Mouse (Mus musculus): Measurements from ENCODE around the gene Ap5b1. TPM values are rescaled to one million over a fixed set of nuclear protein-coding genes. Genes with fewer than 3 reads are reported as not detected.
A peak's percentile ranks its signal among the peaks of the same experiment; 100 is the strongest.

Ap5b1 gene
- polyA plus RNA-seq, 1 experiment from 2014 or later: 2.5 TPM

DNA sequence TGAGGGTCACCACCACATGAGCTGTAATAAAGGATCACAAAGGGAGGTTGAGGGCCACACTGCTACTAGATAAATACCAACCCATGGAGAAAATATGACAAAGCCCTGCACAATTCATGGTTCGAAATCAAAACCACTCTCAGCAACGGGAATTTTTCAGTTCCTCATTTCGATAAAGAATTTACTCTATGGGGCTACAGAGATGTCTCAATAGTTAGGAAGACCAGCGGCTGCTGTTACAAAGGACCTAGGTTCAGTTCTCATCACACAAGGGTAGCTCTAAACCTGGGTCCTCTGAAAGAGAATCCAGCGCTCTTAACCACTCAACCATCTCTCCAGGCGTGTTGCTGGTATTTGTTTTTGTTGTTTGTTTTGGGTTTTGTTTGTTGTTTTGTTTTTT, 24.1 kb downstream of the Ap5b1 start:
- Histone ChIP-seq H3K9me3 (ENCODE audit: control insufficient read depth, low read length) (no peaks in the 10 kb centered on the region), H3K36me3 (ENCODE audit: control insufficient read depth, insufficient read depth, low read length) (no peaks in the 10 kb centered on the region), H3K9ac (ENCODE audit: low read length) (no peak overlapping the region), H3K4me2 (ENCODE audit: low read depth, low read length, severe bottlenecking) (no peak overlapping the region), H3K27me3 (ENCODE audit: control insufficient read depth, insufficient read depth, low read length) (no peaks in the 10 kb centered on the region), H3K4me1 (replicated peaks; ENCODE audit: control insufficient read depth, insufficient read depth, low read length) (no peaks in the 10 kb centered on the region), H3K4me3 (ENCODE audit: low read depth, low read length) (no peak overlapping the region), H3K27ac (ENCODE audit: low read depth, low read length) (no peak overlapping the region)
- DNase-seq (ENCODE audit: low spot score) (no peak), ATAC-seq (replicated peaks; ENCODE audit: low FRiP score) (no peak)
- 87% methylated on average over 6 of the region's 6 CpGs for WGBS

DNA sequence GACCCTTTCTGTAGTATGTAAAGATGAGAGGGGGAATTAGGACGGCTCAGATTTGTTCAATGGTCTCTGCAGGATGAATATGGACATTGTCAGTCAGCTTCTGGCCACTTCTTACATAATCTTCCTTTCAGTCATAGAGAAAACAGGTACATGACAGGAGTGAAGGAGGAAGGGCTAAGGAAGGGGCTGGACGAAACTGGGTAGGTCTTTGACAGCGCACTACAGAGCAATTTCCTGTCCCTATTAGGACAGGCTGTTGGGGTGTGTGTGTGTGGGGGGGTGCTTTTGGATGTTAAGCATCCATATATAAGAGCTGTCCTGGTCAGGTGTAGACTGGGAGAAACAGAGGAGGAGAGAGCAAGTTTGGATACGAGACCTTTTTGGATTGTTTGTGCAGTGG, 31.4 kb downstream of the Ap5b1 start:
- 76% methylated on average over 4 of the region's 4 CpGs for WGBS
- Histone ChIP-seq H3K36me3 (ENCODE audit: control insufficient read depth, insufficient read depth, low read length) (peaks cover 5% of the 10 kb centered on the region; the same call in 1 of the 2 replicates), H3K9me3 (ENCODE audit: control insufficient read depth, low read length) (no peaks in the 10 kb centered on the region), H3K27me3 (ENCODE audit: control insufficient read depth, insufficient read depth, low read length) (no peaks in the 10 kb centered on the region), H3K4me2 (ENCODE audit: low read depth, low read length, severe bottlenecking) (no peak overlapping the region), H3K27ac (ENCODE audit: low read depth, low read length) (no peak overlapping the region), H3K4me1 (replicated peaks; ENCODE audit: control insufficient read depth, insufficient read depth, low read length) (peaks cover 5% of the 10 kb centered on the region; the same call in 1 of the 2 replicates), H3K9ac (ENCODE audit: low read length) (no peak overlapping the region), H3K4me3 (ENCODE audit: low read depth, low read length) (no peak overlapping the region)
- ATAC-seq (replicated peaks; ENCODE audit: low FRiP score): no peak
- DNase-seq (ENCODE audit: low spot score): no peak

DNA sequence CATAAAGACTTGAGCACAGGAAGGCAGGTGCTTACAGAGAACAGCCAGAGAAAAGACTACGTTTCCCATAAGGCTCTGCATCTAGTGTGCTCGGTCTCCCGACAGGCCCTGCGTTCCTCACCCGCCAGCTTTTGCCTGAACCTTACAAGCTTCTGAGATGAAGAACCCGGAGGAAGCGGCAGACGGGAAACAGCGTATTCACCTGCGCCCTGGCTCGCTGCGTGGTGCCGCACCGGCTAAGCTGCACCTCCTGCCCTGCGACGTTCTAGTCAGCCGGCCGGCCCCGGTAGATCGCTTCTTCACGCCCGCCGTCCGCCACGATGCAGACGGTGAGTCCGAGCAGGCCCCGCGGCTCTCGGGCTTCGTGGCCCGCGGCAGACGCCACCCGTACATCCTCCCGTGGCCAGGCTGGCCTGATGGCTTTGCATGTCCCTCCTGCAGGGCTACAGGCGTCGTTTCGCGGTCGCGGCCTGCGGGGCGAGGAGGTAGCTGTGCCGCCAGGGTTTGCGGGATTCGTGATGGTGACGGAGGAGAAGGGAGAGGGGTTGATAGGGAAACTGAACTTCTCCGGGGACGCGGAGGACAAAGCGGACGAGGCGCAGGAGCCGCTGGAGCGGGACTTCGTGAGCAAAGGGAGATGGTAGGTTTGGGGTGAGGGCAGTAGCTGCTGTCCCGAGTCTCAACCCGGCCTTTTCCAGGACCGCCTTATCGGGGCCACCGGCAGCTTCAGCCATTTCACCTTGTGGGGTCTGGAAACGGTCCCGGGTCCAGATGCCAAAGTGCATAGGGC, 34.1 kb downstream of the Ap5b1 start, which contains the start of gene Rnaseh2c:
TSS of gene Rnaseh2c (plus strand) at position 122 of the 790 bp plus-strand sequence.
- Histone ChIP-seq H3K4me3 (ENCODE audit: low read depth, low read length) (peak within 1 kb of the TSS; percentile 94), H3K4me2 (ENCODE audit: low read depth, low read length, severe bottlenecking) (peak within 1 kb of the TSS; percentile 94), H3K27me3 (ENCODE audit: control insufficient read depth, insufficient read depth, low read length) (no peaks in the 10 kb centered on the region), H3K9me3 (ENCODE audit: control insufficient read depth, low read length) (no peaks in the 10 kb centered on the region), H3K4me1 (replicated peaks; ENCODE audit: control insufficient read depth, insufficient read depth, low read length) (peaks cover 5% of the 10 kb centered on the region; the same call in 1 of the 2 replicates), H3K9ac (ENCODE audit: low read length) (peak within 1 kb of the TSS; percentile 98), H3K36me3 (ENCODE audit: control insufficient read depth, insufficient read depth, low read length) (peaks cover 12% of the 10 kb centered on the region), H3K27ac (ENCODE audit: low read depth, low read length) (peak within 1 kb of the TSS; percentile 82)
- peak; percentile 84 for DNase-seq (ENCODE audit: low spot score)
- under 1% methylated on average over 64 of the region's 64 CpGs for WGBS
- ATAC-seq (replicated peaks; ENCODE audit: low FRiP score): peak; percentile 91

DNA sequence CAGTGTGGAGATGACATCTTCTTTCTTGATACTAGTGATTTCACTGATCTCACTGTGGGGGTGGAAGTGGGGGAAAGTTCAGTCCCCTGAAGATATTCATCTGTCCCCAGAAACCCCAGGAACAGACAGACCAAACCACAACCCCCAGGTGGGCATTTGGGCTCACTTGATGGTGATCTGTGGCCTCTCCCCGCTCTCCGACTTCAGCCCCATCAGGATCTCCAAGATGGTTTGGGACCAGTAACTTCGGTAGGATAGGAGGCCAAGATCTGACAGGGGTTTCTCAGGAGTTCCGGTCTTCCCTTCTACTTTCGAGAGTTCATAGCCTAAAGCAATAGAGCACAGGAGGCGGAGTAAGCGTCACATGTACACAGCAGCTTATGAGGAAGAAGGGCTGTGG, 35.8 kb downstream of the Ap5b1 start:
- H3K4me1 ChIP-seq (replicated peaks; ENCODE audit: control insufficient read depth, insufficient read depth, low read length): peaks cover 5% of the 10 kb centered on the region; the same call in 1 of the 2 replicates
- ATAC-seq (replicated peaks; ENCODE audit: low FRiP score) (no peak), DNase-seq (ENCODE audit: low spot score) (no peak)
- H3K27me3 ChIP-seq (ENCODE audit: control insufficient read depth, insufficient read depth, low read length): no peaks in the 10 kb centered on the region
- 96% methylated on average over 7 of the region's 7 CpGs for WGBS
- no peak overlapping the region for H3K9ac ChIP-seq (ENCODE audit: low read length)
- H3K36me3 ChIP-seq (ENCODE audit: control insufficient read depth, insufficient read depth, low read length): peaks cover 12% of the 10 kb centered on the region
- no peak overlapping the region for H3K4me3 ChIP-seq (ENCODE audit: low read depth, low read length)
- no peak overlapping the region for H3K27ac ChIP-seq (ENCODE audit: low read depth, low read length)
- 0 out of 2 replicates have a peak overlapping the region, but pooled peaks have one; percentile 2 for H3K4me2 ChIP-seq (ENCODE audit: low read depth, low read length, severe bottlenecking)
- no peaks in the 10 kb centered on the region for H3K9me3 ChIP-seq (ENCODE audit: control insufficient read depth, low read length)

DNA sequence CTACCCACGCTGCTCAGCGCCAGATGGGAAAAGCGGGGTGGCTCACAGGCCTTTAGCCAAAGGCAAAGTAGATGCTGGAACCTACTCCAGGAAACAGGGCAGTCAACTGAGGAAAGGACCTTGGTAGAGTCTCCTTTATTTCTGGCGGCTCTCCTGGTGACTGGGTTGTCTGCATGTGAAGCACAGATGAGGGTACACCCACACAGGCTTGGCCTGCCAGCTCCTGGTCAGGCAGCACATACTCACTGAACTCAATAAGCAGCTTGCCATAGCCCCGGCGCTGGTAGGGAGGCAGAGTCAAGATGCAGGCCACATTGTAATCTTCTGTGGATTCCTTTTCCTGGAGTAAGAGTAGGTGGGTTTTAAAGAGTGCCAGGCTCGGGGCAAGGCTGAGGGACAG, 37.3 kb downstream of the Ap5b1 start:
- ATAC-seq (replicated peaks; ENCODE audit: low FRiP score): no peak

DNA sequence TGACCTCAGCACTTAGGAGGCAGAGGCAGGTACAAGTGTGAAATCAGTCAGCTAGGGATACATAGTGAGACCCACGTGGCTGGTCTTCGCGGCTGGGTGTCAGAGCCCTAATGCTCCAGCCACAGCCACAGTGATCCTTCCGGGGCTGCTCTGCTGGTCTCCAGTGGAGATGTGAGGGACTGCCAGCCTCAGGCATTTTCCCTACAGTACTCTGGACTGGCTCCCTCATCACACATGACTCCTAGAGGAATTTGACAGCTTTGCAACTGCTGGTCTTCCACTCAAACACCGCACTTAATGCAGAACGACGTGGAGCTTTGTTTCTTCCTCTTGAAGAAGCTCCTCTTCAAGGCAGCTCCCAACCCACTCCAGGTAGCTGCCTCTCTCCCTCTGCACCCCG, 38.4 kb downstream of the Ap5b1 start:
- Histone ChIP-seq H3K9ac (ENCODE audit: low read length) (no peak overlapping the region), H3K27me3 (ENCODE audit: control insufficient read depth, insufficient read depth, low read length) (no peaks in the 10 kb centered on the region), H3K4me3 (ENCODE audit: low read depth, low read length) (no peak overlapping the region), H3K27ac (ENCODE audit: low read depth, low read length) (no peak overlapping the region), H3K36me3 (ENCODE audit: control insufficient read depth, insufficient read depth, low read length) (peaks cover 12% of the 10 kb centered on the region), H3K9me3 (ENCODE audit: control insufficient read depth, low read length) (no peaks in the 10 kb centered on the region), H3K4me1 (replicated peaks; ENCODE audit: control insufficient read depth, insufficient read depth, low read length) (peaks cover 8% of the 10 kb centered on the region; the same call in 1 of the 2 replicates), H3K4me2 (ENCODE audit: low read depth, low read length, severe bottlenecking) (no peak overlapping the region)
- DNase-seq (ENCODE audit: low spot score) (no peak), ATAC-seq (replicated peaks; ENCODE audit: low FRiP score) (no peak)
- 89% methylated on average over 8 of the region's 8 CpGs for WGBS

More for the DNA sequence above, 37.3 kb downstream of the Ap5b1 start:
- no peaks in the 10 kb centered on the region for H3K27me3 ChIP-seq (ENCODE audit: control insufficient read depth, insufficient read depth, low read length)
- H3K9ac ChIP-seq (ENCODE audit: low read length): no peak overlapping the region
- H3K36me3 ChIP-seq (ENCODE audit: control insufficient read depth, insufficient read depth, low read length): peaks cover 12% of the 10 kb centered on the region
- no peak overlapping the region for H3K27ac ChIP-seq (ENCODE audit: low read depth, low read length)
- no peaks in the 10 kb centered on the region for H3K9me3 ChIP-seq (ENCODE audit: control insufficient read depth, low read length)
- DNase-seq (ENCODE audit: low spot score): no peak
- peaks cover 8% of the 10 kb centered on the region; the same call in 1 of the 2 replicates for H3K4me1 ChIP-seq (replicated peaks; ENCODE audit: control insufficient read depth, insufficient read depth, low read length)
- H3K4me3 ChIP-seq (ENCODE audit: low read depth, low read length): no peak overlapping the region
- no peak overlapping the region for H3K4me2 ChIP-seq (ENCODE audit: low read depth, low read length, severe bottlenecking)
- 91% methylated on average over 7 of the region's 7 CpGs for WGBS

DNA sequence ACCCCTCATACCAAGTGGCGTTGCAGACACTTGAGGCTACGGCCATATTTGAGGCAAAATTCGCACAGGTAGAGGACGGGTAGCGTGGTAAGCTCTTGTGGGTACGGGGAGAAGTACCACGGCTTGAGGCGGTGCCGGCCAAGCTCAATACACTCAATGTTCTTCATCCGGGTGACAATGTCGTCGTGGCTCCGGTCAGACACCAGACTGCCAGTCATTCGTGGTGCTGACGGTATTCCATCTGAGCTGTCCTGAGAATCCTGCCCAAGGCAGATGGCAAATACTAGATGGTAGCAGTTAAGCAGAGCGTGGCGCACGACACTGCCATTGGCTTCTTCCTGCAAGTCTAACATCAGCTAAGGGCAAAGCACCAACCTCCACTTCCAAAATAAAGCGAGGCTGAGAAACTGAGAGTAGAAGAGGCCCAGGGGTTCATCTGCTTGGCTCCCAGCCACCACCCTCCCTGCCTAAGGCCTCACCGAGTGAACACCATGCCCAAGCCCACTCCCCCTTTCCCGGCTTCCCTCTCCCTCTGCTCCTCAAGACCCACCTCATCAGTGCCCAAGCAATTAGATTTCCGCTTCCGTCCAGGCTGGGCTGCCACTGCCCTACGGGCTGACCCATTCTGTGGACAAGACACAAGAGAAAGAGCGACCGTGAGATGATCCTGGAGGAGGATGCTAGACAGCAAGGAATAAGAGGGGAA, 40.0 kb downstream of the Ap5b1 start:
- no peaks in the 10 kb centered on the region for H3K27me3 ChIP-seq (ENCODE audit: control insufficient read depth, insufficient read depth, low read length)
- H3K9ac ChIP-seq (ENCODE audit: low read length): no peak overlapping the region
- peaks cover 12% of the 10 kb centered on the region for H3K36me3 ChIP-seq (ENCODE audit: control insufficient read depth, insufficient read depth, low read length)

DNA sequence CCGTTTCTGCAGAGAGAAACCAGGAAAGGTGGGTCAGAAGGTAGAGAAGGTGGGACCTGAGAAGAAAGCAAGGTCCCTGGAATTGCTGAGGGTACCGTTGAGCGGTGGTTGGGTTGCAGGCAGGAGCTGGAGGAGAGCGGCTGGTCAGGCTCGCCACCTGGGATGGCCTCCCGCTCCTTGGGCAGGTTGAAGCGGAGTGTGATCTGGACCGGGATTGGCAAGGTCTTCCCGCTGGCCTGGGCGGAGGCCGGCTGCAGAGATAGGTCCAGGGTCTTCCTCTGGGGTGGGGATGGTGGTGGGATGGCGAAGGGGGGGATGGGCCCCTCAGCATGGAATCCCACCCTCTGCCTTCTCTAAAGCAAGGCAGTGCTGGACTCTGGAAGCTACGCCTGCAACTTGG, 40.9 kb downstream of the Ap5b1 start:
- Histone ChIP-seq H3K27me3 (ENCODE audit: control insufficient read depth, insufficient read depth, low read length) (no peaks in the 10 kb centered on the region), H3K4me1 (replicated peaks; ENCODE audit: control insufficient read depth, insufficient read depth, low read length) (0 out of 2 replicates have a peak, but pooled peaks cover 4% of the 10 kb centered on the region), H3K4me2 (ENCODE audit: low read depth, low read length, severe bottlenecking) (peak overlapping the region; percentile 64), H3K9ac (ENCODE audit: low read length) (0 out of 2 replicates have a peak overlapping the region, but pooled peaks have one; percentile 93), H3K4me3 (ENCODE audit: low read depth, low read length) (peak overlapping the region; percentile 74; the same call in 1 of the 2 replicates), H3K36me3 (ENCODE audit: control insufficient read depth, insufficient read depth, low read length) (peaks cover 7% of the 10 kb centered on the region), H3K27ac (ENCODE audit: low read depth, low read length) (no peak overlapping the region), H3K9me3 (ENCODE audit: control insufficient read depth, low read length) (no peaks in the 10 kb centered on the region)
- DNase-seq (ENCODE audit: low spot score) (no peak), ATAC-seq (replicated peaks; ENCODE audit: low FRiP score) (no peak)
- 93% methylated on average over 13 of the region's 13 CpGs for WGBS

More for the DNA sequence above, 40.0 kb downstream of the Ap5b1 start:
- H3K9me3 ChIP-seq (ENCODE audit: control insufficient read depth, low read length): no peaks in the 10 kb centered on the region
- H3K27ac ChIP-seq (ENCODE audit: low read depth, low read length): no peak overlapping the region
- no peak for DNase-seq (ENCODE audit: low spot score)
- no peak overlapping the region for H3K4me2 ChIP-seq (ENCODE audit: low read depth, low read length, severe bottlenecking)
- peaks cover 4% of the 10 kb centered on the region; the same call in 1 of the 2 replicates for H3K4me1 ChIP-seq (replicated peaks; ENCODE audit: control insufficient read depth, insufficient read depth, low read length)
- ATAC-seq (replicated peaks; ENCODE audit: low FRiP score): no peak
- H3K4me3 ChIP-seq (ENCODE audit: low read depth, low read length): no peak overlapping the region
- 92% methylated on average over 26 of the region's 26 CpGs for WGBS

Data from forebrain, embryonic 11.5 days (tissue).